Mouse (Mus musculus) naive thymus-derived CD4-positive, alpha-beta T cell, adult 2 months (primary cell): ENCODE measurements around the gene Dok4.
"Not testable (repeated sequence)": the region's sequence is repeated elsewhere in the genome, so short reads cannot be mapped to it uniquely, and the experiment has no call there.

Experiments
- DNase-seq: peaks from one replicate; pipeline ENCODE4 v3.0.0-alpha.2; 2011; ENCODE audit warnings: low read depth

Dok4 gene

DNA sequence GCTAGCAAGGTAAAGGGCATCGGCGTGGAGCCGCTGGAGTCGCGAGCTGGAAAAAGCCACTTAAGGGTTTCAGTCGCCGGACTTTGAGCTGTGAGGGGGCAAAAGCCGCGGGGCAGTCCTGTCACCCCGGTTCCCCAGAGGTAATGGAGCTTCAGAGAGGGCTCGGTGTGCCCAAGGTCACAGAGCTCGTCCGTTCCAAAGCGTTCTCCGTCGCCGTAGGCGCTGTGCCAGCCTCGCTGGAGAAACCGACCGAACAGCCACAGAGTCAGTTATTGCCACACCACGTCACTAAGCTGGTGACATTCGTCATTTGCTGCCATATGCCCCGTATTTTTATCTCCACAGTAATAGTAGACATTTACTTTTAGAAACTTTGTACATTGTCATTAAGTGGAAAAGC lies 37.5 kb downstream of the Dok4 start:
- DNase-seq: peak; percentile 80

DNA sequence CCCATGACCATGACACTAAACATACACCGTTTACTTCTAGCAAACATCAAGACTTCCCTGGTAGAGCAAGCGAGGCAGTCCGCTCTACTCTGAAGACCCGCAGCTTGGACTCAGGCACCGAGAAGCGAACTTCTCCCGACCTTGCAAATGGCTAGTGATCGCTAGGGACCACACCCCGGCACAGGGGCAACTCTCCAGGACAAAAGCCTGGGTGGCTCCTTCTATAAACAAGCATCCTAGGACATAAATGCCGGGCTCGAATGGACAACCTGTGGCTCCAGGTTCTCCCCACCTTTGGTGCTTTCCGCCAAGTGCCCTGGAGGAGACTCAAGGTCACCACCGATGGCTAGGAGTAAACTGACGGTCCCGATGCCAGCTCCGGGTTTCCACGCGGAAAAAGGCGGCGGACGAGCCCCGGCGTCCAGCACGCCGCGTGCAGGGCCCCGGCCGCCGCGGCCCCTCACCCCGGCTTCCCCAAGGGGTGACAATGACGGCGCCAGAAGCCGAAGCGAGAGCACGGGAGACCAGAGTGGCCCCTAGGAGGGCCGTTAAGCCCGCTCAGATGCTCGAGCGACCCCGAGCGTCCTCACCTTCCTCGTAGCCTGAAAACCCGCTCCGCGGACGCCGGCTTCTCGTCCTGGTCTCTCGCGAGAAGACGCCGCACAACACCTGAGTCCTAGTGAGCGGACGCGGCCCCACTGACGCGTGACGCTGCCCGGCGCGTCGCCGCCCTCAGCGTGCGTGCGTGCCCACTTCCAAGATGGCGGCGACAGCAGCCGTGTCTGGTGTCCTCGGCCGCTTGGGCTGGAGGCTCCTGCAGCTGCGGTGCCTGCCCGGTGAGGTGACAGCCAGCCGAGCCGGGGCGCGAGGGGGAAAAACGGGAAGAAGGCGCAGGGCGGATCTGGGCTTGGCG lies 38.2 kb downstream of the Dok4 start, which contains the start of the genes Coq9 and Ciapin1:
Coq9 (plus strand) TSS at position 660 of the 913 bp plus-strand sequence.
Ciapin1 (minus strand) TSS at position 697 of the 913 bp plus-strand sequence.
- DNase-seq: peak; percentile 96

DNA sequence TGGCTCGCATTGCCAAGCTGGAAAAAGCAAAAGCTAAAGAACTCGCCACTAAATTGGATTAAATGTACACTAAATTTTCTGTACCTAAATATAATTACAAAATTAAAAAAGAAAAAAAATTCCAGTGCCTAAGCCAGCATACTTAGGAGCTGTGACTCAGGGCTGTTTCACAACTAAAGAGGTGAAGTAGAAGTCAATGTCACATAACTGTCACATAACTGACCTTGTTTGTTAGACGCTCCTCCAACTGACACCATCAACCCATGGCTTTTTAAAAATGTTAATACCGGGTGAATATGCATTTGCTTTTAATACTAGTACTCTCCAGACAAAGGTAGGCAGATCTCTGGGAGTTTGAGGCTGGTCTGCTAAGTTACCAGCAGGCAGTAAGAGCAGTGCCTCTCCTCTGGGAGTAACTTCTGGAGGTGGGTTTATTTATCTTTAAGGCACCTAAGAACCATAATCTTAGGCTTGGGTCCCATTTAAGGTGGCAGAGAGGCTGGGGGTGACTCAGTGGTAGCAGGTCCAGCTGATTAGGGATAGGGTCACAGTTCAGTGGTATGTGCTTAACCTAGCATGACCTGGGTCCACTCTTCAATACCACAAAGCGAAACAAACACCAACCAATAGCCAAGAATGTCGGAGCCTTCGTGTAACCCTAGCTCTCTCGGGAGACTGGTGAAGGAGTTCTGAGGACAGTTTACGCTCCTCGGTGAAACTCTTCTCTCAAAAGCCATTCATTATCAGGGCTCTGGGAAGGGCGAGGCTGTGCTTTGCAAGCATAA lies 39.5 kb downstream of the Dok4 start:
- DNase-seq: no peak

DNA sequence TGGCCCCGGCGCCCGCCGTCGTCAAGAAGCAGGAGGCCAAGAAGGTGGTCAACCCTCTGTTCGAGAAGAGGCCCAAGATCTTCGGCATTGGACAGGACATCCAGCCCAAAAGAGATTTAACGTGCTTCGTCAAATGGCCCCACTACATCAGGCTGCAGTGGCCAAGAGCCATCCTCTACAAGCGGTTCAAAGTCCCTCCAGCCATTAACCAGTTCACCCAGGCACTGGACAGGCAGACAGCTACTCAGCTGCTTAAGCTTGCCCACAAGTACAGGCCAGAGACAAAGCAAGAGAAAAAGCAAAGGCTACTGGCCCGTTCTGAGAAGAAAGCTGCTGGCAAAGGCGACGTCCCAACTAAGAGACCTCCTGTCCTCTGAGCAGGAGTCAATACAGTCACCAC lies 40.4 kb downstream of the Dok4 start:
- not testable (repeated sequence) for DNase-seq

DNA sequence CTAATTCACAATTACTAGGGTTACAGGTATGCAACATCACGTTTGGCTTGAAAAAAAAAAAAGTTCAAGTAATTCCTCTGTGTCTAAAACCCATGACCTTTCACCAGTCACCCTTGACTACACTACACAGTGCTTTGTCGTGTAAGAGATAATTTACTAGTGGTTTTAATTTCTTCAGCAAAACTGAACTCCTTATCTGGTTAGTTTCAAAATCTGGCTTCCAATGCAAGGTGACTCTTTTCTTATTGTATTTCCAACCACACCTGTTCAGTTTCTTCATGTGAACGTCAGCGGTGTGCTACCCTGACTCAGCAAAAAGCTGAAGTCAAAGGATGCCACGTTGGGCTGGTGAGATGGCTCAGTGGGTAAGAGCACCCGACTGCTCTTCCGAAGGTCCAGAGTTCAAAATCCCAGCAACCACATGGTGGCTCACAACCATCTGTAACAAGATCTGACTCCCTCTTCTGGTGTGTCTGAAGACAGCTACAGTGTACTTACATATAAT lies 42.2 kb downstream of the Dok4 start:
- not testable (repeated sequence) for DNase-seq

DNA sequence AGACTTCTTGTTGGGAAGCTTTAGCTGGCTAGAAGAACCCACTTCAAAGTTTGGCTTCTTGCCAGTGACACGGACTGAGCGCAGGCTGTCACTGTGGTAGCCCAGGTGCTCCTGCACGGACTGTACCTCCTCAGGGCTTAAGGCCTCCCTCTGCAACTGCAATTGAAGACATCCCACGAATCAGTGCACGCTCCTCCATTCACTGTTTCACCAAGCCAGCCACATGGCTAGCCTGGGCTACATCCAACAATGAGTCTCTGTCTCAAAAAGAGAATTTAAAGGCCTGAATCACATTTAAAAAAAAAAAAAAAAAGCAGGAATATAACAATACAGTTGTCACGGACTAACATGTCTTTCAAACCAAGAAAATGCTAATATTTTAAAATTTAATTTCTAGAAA lies 47.8 kb downstream of the Dok4 start:
- DNase-seq: no peak

DNA sequence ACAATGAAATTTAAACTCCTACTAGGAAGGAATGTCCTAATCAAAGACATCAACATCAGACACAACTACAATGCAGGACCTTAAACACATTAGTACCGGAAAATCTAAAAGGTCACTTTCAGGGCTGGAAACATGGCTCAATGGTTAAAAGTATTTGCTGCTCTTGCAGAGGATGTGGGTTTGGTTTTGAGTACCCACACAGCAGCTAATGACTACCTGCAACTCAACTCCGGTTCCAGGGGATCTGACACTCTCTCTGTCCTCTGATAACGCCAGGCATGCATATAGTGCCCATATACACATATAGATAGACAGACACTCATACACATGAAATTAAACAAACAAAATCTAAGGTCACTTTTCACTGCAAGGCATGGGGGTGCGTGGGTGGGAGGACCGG lies 49.9 kb downstream of the Dok4 start:
- no peak for DNase-seq

DNA sequence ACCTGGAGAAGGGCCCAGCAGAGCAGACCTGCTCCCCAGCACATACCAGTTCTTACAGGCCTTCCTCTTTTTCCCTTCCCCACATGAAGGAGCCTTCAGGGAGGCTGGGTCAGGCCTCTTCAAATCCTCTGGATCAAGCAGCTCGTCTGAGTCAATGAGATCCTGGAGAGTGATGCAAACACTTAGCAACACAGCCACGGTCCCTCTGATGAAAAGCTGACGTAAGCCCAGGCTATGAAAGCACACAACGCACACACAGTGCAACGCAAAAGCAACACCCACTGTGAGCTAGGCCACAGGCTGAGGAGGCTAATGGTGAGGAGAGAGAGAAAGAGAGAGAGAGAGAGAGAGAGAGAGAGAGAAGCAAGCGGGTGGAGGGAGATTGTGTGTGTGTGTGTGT lies 51.0 kb downstream of the Dok4 start:
- no peak for DNase-seq

DNA sequence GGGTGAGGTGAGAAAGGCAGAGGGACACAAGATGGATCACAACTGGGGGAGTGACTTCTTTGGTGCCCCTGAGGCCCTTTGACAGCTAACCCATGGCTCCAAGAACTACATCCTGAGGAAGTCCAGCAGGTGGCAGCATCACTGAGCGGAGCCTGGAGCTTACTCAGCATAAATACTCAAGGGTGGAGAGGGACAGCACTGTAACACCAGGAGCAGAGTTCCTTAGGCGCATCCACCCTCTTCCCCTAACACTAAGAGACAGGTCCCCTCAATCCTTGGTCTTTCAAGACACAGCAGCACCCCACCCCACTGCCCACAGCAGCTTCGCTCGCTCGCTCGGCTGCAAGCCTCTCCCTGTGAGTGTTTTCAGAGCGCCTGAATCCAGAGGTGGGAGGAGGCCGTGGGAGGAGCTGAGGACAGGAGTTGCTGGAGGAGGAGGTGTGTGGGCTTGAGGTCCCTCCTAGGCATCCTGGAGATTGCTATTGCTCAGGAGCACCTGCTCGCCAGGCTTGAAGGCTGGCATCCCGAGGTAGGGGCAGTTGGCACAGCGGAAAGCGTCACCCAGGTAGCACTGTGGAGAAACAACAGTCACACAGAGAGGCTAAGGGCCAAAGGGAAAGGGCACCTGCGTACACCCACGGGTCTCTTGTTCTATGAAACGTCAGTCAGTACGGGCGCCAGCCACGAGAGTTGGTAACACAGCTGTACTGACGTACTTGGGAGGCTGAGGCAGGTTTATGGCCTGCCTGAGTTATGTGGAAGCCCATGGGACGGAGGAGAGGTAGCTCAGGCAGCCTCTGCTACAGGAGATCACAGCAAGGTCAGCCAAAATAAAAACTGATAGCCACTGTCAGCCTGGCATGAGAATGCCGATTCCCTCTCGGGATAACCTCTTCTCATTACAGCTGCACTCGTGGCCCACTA lies 53.2 kb downstream of the Dok4 start:
- DNase-seq: peak; percentile 54

DNA sequence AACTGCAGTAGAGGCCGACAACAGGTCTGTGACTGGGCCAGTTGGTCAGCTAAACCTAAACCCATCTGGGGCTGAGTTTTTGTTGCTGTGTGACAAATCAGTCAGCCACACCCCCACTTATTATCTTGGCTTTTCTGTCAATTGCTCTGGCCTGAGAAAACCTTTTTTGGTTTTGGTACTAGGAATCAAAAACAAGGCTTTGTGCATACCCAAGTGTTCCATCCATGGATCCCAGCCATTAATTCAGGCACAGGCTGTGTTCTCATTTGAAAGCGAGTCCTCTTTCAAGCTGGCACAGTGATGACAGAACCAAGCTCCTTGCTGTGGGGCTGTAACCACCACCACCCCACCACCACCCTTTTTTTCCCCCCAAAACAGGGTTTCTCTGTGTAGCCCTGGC lies 54.7 kb downstream of the Dok4 start:
- DNase-seq: no peak

DNA sequence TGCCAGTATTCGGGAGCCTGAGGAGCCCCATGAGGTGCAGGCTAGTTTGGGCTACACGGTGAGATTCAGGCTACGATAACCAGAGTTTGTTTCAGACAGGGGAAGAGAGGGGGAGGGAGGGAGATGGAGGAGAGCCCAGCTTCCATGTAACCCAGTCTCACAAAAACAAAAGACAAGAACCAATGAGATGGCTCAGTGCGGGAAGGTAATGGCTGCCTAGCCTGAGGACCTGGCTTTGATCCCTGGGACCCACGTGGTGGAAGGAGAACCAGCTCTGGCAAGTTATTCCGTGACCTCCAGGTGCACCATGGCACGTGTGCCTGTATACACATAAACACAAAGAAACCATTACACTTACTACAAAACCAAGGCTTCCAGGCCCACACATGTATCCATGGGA lies 55.6 kb downstream of the Dok4 start:
- DNase-seq: no peak

DNA sequence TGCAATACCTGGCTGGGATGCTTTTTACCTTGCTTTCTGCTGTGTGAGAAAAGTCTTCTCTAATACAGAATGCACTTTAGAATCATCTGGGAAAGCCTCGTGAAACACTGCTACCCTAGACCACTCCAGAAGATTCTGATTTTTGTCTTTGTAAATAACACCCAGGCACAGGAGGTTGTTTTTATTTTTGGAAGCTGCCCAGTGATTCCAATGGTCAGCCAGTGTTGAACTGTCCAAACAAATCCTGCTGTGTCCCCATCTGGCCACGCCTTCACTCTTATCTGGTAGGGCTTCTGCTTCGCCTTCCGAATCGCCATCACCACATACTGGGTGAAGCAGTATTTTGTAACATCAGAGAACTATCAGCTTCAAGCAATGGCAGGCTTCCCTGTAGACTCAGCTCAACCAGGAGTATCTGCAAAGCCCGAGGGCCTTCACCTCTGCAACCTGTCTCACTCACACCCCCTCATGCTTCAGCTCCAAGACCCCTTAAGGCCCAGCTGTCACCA lies 56.4 kb downstream of the Dok4 start:
- DNase-seq: no peak

DNA sequence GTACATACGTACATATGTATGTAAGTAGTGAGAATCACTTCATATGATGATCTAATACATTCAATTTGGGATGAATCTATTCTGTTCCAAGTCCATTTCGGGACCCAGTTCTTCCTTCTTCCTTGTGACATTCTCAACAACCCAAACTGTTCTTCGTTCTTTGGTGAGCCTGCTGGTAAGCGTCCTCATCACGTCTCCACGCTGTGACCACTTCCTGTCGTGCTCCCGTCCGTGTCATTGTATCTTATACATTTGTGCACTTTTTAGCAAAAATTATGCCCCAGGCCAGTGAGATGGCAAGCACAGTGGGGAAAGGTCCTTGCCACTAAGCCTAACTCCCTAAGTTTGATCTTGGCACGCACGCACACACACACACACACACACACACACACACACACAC lies 58.2 kb downstream of the Dok4 start:
- DNase-seq: peak; percentile 35

DNA sequence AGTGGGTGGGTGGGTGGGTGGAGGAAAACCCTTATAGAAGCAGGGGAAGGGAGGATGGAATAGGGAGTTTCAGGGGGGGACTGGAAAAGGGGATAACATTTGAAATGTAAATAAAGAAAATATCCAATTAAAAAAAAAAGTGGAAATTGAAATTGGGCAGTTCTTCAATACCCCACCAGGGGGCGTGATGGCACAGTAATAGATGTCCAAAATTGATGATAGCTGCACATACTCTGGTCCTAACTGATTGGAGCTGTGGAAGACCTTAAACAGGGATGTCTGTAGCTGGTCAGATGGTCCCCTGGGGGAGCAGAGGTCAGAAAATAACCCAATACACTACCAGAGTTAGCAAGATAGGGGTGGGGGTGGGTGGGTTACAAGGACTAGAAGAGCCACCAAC lies 61.6 kb downstream of the Dok4 start:
- DNase-seq: peak; percentile 65
